Mouse (Mus musculus) activated CD4-positive, CD25-positive, alpha-beta regulatory T cell (primary cell): ENCODE measurements around the gene Tsc2. TPM values are rescaled to one million over a fixed set of nuclear protein-coding genes. Genes with fewer than 3 reads are reported as not detected.

Experiments used
- polyA plus RNA-seq, 2 experiments: library from polyadenylated mRNA; unstranded; fragments of 100-300 nt; shearing (Covaris generic); gene quantifications; one replicate each; pipeline ENCODE4 v1.2.1; 2017

Tsc2 gene
- 10 to 100 TPM; 29.8 to 34.8 TPM for polyA plus RNA-seq

GRCm38 (mm10) chr17:24632167-24632812, at the start of gene Tsc2, which contains the start of gene Nthl1:
Gene Tsc2, minus strand, starts transcription at chr17:24632630.
Gene Nthl1, plus strand, starts transcription at chr17:24632680.

GRCm38 (mm10) chr17:24669545-24670245, 37.3 kb upstream of the Tsc2 start, which contains the start of gene Zfp598:
Gene Zfp598, plus strand, starts transcription at chr17:24669687.

GRCm38 (mm10) chr17:24658017-24658758, 25.8 kb upstream of the Tsc2 start, which contains the start of gene Npw:
Gene Npw, minus strand, starts transcription at chr17:24658457.

GRCm38 (mm10) chr17:24650070-24650616, 17.7 kb upstream of the Tsc2 start, which contains the start of gene Slc9a3r2:
Gene Slc9a3r2, minus strand, starts transcription at chr17:24650327.

GRCm38 (mm10) chr17:24549618-24550415, 82.6 kb downstream of the Tsc2 start, which contains the start of gene Pkd1:
Gene Pkd1, plus strand, starts transcription at chr17:24549834.

Other genes starting within 250 kb of the Tsc2 start
- gene Rnps1, start 218.1 kb downstream of the Tsc2 start, polyA plus RNA-seq: 100 to 1,000 TPM; 176 to 205 TPM
- gene Eci1, start 206.0 kb downstream of the Tsc2 start, polyA plus RNA-seq: 10 to 100 TPM; 55.9 to 97.4 TPM
- 1 to 10 TPM; 1.7 to 4.9 TPM for gene Dnase1l2, start 189.5 kb downstream of the Tsc2 start, polyA plus RNA-seq
- 10 to 100 TPM; 70.0 to 73.0 TPM for gene E4f1, start 162.3 kb downstream of the Tsc2 start, polyA plus RNA-seq
- 10 to 100 TPM; 40.8 to 46.2 TPM for gene Pgp, start 162.2 kb downstream of the Tsc2 start, polyA plus RNA-seq
- not detected for gene Bricd5, start 158.7 kb downstream of the Tsc2 start, polyA plus RNA-seq
- 10 to 100 TPM; 21.0 to 27.6 TPM for gene Mlst8, start 153.6 kb downstream of the Tsc2 start, polyA plus RNA-seq
- under 1 TPM; 0.12 to 0.76 TPM for gene Caskin1, start 144.0 kb downstream of the Tsc2 start, polyA plus RNA-seq
- gene Traf7, start 104.7 kb downstream of the Tsc2 start, polyA plus RNA-seq: 10 to 100 TPM; 64.2 to 74.9 TPM
- gene Rab26, start 98.4 kb downstream of the Tsc2 start, polyA plus RNA-seq: 10 to 100 TPM in 1 of 2 experiments, 1 to 10 TPM in 1; 6.7 to 13.8 TPM
- 10 to 100 TPM; 25.4 to 40.3 TPM for gene Pkd1, start 82.8 kb downstream of the Tsc2 start, polyA plus RNA-seq
- 1 to 10 TPM; 3.1 to 6.3 TPM for gene Nthl1, start 50 bp upstream of the Tsc2 start, polyA plus RNA-seq
- under 1 TPM in 1 of 2 experiments, not detected in 1; 0.45 TPM for gene Slc9a3r2, start 17.7 kb upstream of the Tsc2 start, polyA plus RNA-seq
- under 1 TPM in 1 of 2 experiments, not detected in 1; 0.35 TPM for gene Npw, start 25.8 kb upstream of the Tsc2 start, polyA plus RNA-seq
- gene Zfp598, start 37.1 kb upstream of the Tsc2 start, polyA plus RNA-seq: 10 to 100 TPM; 14.7 to 16.2 TPM
- 1 to 10 TPM in 1 of 2 experiments, under 1 TPM in 1; 0.92 to 1.0 TPM for gene Syngr3, start 57.3 kb upstream of the Tsc2 start, polyA plus RNA-seq
- 10 to 100 TPM; 34.1 to 41.6 TPM for gene Gfer, start 63.5 kb upstream of the Tsc2 start, polyA plus RNA-seq
- 1 to 10 TPM; 1.3 to 1.4 TPM for gene Noxo1, start 63.6 kb upstream of the Tsc2 start, polyA plus RNA-seq
- 10 to 100 TPM; 50.5 to 56.8 TPM for gene Tbl3, start 75.0 kb upstream of the Tsc2 start, polyA plus RNA-seq
- under 1 TPM; 0.18 to 0.50 TPM for gene Rnf151, start 85.4 kb upstream of the Tsc2 start, polyA plus RNA-seq
- gene Rps2, start 85.5 kb upstream of the Tsc2 start, polyA plus RNA-seq: 1,000 to 10,000 TPM in 1 of 2 experiments, 100 to 1,000 TPM in 1; 636 to 1,022 TPM
- 100 to 1,000 TPM; 191 to 287 TPM for gene Ndufb10, start 91.8 kb upstream of the Tsc2 start, polyA plus RNA-seq
- gene Rpl3l, start 95.2 kb upstream of the Tsc2 start, polyA plus RNA-seq: under 1 TPM; 0.16 to 0.18 TPM
- 10 to 100 TPM; 20.5 to 22.6 TPM for gene Msrb1, start 104.0 kb upstream of the Tsc2 start, polyA plus RNA-seq
- not detected for gene Hs3st6, start 120.4 kb upstream of the Tsc2 start, polyA plus RNA-seq
- gene Meiob, start 171.7 kb upstream of the Tsc2 start, polyA plus RNA-seq: not detected
- gene Hagh, start 207.5 kb upstream of the Tsc2 start, polyA plus RNA-seq: 10 to 100 TPM; 31.4 to 43.7 TPM
- 1 to 10 TPM; 2.1 to 2.5 TPM for gene Fahd1, start 217.7 kb upstream of the Tsc2 start, polyA plus RNA-seq
- gene Igfals, start 233.4 kb upstream of the Tsc2 start, polyA plus RNA-seq: not detected